Mouse (Mus musculus) cortical plate, adult 2 months (tissue): ENCODE results near the gene Timm8a1.

Experiments
- CTCF ChIP-seq: fragments of 200-500 bp; IDR thresholded peaks from 2 replicates; pipeline ENCODE4 v1.5.1; 2011; ENCODE audit warnings: mild to moderate bottlenecking, control low read depth, low read length; ENCODE audit not compliant: insufficient read depth; ENCODE audit errors: extremely low read depth
- POLR2A ChIP-seq: fragments of 200-500 bp; IDR thresholded peaks from 2 replicates; pipeline ENCODE4 v1.6.1; 2011; ENCODE audit warnings: mild to moderate bottlenecking, low read length, control low read depth; ENCODE audit not compliant: insufficient read depth; ENCODE audit errors: extremely low read depth

- TF ChIP-seq CTCF = no peak
- TF ChIP-seq POLR2A = no peak
Measured at GRCm38 (mm10) chrX:134540414-134541135, 1.1 kb downstream of the Timm8a1 start.
